Mouse (Mus musculus): Measurements from ENCODE around the gene Aco2.
"Not testable (repeated sequence)": the region's sequence is repeated elsewhere in the genome, so short reads cannot be mapped to it uniquely, and the experiment has no call there.

The Aco2 gene

GRCm38 (mm10) chr15:81882348-81882747 is 10.2 kb downstream of the Aco2 start:
- no peaks in the 10 kb centered on the region for H3K36me3 ChIP-seq (ENCODE audit: control insufficient read depth, insufficient read depth, low read length, poor library complexity, severe bottlenecking)
- no peak for DNase-seq (ENCODE audit: low read depth, low spot score)
- H3K27me3 ChIP-seq (ENCODE audit: control insufficient read depth, insufficient read depth, low read length, poor library complexity, severe bottlenecking): no peaks in the 10 kb centered on the region

- no peaks in the 10 kb centered on the region for H3K27me3 ChIP-seq (ENCODE audit: control insufficient read depth, insufficient read depth, low read length, poor library complexity, severe bottlenecking)
- no peak for DNase-seq (ENCODE audit: low read depth, low spot score)
- peaks cover 2% of the 10 kb centered on the region for H3K36me3 ChIP-seq (ENCODE audit: control insufficient read depth, insufficient read depth, low read length, poor library complexity, severe bottlenecking)
Measured at GRCm38 (mm10) chr15:81885418-81885934, 13.4 kb downstream of the Aco2 start.

- Histone ChIP-seq H3K27me3 (ENCODE audit: control insufficient read depth, insufficient read depth, low read length, poor library complexity, severe bottlenecking) (no peaks in the 10 kb centered on the region), H3K36me3 (ENCODE audit: control insufficient read depth, insufficient read depth, low read length, poor library complexity, severe bottlenecking) (peaks cover 2% of the 10 kb centered on the region)
Measured at GRCm38 (mm10) chr15:81886795-81887550, 14.9 kb downstream of the Aco2 start.

DNA sequence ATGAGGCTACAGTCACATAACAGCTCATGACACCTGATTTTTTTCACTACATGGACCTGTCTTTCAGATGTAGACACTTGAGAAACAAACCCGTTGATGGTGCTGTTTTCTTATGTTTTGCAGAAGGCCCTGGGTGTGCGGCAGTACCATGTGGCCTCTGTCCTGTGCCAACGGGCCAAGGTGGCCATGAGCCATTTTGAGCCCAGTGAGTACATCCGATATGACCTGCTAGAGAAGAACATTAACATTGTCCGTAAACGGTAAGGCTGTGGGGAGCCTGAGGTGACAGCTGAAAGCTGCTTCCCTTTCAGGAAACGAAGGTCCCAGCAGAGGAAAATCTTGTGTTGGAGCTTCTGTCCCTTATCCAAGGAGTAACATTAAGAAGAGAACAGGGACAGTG is 17.1 kb downstream of the Aco2 start:
- Histone ChIP-seq H3K36me3 (ENCODE audit: control insufficient read depth, insufficient read depth, low read length, poor library complexity, severe bottlenecking) (peaks cover 2% of the 10 kb centered on the region), H3K27me3 (ENCODE audit: control insufficient read depth, insufficient read depth, low read length, poor library complexity, severe bottlenecking) (no peaks in the 10 kb centered on the region)
- DNase-seq (ENCODE audit: low read depth, low spot score): no peak

More at GRCm38 (mm10) chr15:81886795-81887550, 14.9 kb downstream of the Aco2 start:
- no peak for DNase-seq (ENCODE audit: low read depth, low spot score)

DNA sequence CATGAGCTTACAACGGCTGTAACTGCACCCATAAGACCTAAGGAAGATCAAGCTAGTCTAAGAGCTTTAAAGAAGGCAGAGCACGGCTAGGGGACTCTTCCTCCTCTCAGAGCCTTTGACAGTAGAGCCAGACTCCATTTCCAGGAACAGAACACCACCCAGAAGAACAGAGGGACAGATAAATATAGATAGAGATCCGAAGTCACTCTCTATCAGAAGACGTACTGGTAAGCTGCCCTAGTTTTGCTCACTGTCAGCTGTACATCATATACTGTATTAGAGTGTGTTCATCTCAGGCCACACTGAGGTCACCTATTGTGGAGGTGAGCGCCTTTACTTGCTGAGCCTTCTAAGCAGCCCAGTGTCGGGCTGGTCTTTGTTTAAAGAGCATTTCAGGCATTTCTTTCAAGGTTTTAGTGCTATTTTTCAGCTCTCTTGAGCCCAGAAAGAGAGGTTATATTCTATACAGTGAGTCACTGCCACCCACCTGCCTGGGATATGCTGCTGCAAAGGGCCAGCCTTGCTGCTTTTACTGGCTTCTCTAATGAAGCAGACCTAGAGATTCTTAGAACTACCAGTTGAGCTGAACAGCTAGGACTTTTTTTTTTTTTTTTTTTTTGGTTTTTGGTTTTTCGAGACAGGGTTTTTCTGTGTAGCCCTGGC is 19.2 kb downstream of the Aco2 start:
- DNase-seq (ENCODE audit: low read depth, low spot score): no peak
- H3K27me3 ChIP-seq (ENCODE audit: control insufficient read depth, insufficient read depth, low read length, poor library complexity, severe bottlenecking): no peaks in the 10 kb centered on the region
- H3K36me3 ChIP-seq (ENCODE audit: control insufficient read depth, insufficient read depth, low read length, poor library complexity, severe bottlenecking): peaks cover 4% of the 10 kb centered on the region

GRCm38 (mm10) chr15:81891822-81892580 is 19.9 kb downstream of the Aco2 start:
- no peaks in the 10 kb centered on the region for H3K27me3 ChIP-seq (ENCODE audit: control insufficient read depth, insufficient read depth, low read length, poor library complexity, severe bottlenecking)
- DNase-seq (ENCODE audit: low read depth, low spot score): no peak
- peaks cover 4% of the 10 kb centered on the region for H3K36me3 ChIP-seq (ENCODE audit: control insufficient read depth, insufficient read depth, low read length, poor library complexity, severe bottlenecking)

- no peak for DNase-seq (ENCODE audit: low read depth, low spot score)
- Histone ChIP-seq H3K27me3 (ENCODE audit: control insufficient read depth, insufficient read depth, low read length, poor library complexity, severe bottlenecking) (no peaks in the 10 kb centered on the region), H3K36me3 (ENCODE audit: control insufficient read depth, insufficient read depth, low read length, poor library complexity, severe bottlenecking) (peaks cover 4% of the 10 kb centered on the region)
Measured at GRCm38 (mm10) chr15:81894002-81894401, 21.9 kb downstream of the Aco2 start.

GRCm38 (mm10) chr15:81896407-81896806 is 24.3 kb downstream of the Aco2 start:
- Histone ChIP-seq H3K27me3 (ENCODE audit: control insufficient read depth, insufficient read depth, low read length, poor library complexity, severe bottlenecking) (no peaks in the 10 kb centered on the region), H3K36me3 (ENCODE audit: control insufficient read depth, insufficient read depth, low read length, poor library complexity, severe bottlenecking) (peaks cover 5% of the 10 kb centered on the region)
- DNase-seq (ENCODE audit: low read depth, low spot score): no peak

DNA sequence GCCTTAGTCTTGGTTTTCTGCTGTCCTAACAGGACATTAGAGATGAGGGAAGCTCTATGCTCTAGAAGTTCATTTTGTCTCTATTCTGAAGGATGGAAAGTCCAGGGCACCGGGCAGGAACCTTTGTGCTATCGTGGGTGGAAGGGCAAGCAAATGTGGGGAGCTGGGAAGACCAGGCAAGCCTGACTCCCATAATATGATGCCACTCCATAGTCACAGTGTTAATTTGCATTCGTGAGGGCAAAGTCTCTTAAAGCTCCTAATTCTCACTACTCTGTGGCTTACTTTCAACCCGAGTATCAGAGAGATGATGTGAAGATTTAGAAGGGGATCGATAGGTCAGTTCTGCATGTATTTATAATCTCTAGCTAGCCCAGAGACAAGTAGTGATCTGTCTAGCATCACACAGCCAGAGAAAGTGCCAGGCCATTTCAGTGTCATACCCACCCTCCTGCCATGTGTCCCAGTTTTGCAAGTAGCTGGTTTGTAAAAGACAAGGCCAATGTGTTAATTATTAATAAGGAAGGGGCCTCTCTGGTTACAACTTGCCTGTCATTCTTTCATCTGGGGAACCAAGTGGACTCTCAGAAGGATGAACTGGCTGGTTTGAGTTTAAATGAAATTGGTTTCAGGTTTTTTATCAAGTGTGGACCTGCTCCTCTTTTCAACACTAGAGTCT is 25.6 kb downstream of the Aco2 start:
- no peaks in the 10 kb centered on the region for H3K27me3 ChIP-seq (ENCODE audit: control insufficient read depth, insufficient read depth, low read length, poor library complexity, severe bottlenecking)
- no peak for DNase-seq (ENCODE audit: low read depth, low spot score)

GRCm38 (mm10) chr15:81898751-81899150 is 26.6 kb downstream of the Aco2 start:
- no peak for DNase-seq (ENCODE audit: low read depth, low spot score)
- H3K36me3 ChIP-seq (ENCODE audit: control insufficient read depth, insufficient read depth, low read length, poor library complexity, severe bottlenecking): peaks cover 5% of the 10 kb centered on the region

More for the DNA sequence above, 25.6 kb downstream of the Aco2 start:
- H3K36me3 ChIP-seq (ENCODE audit: control insufficient read depth, insufficient read depth, low read length, poor library complexity, severe bottlenecking): peaks cover 5% of the 10 kb centered on the region

GRCm38 (mm10) chr15:81904939-81905338 is 32.8 kb downstream of the Aco2 start:
- Histone ChIP-seq H3K36me3 (ENCODE audit: control insufficient read depth, insufficient read depth, low read length, poor library complexity, severe bottlenecking) (peaks cover 7% of the 10 kb centered on the region), H3K27me3 (ENCODE audit: control insufficient read depth, insufficient read depth, low read length, poor library complexity, severe bottlenecking) (no peaks in the 10 kb centered on the region)
- DNase-seq (ENCODE audit: low read depth, low spot score): peak; percentile 82

More at GRCm38 (mm10) chr15:81898751-81899150, 26.6 kb downstream of the Aco2 start:
- H3K27me3 ChIP-seq (ENCODE audit: control insufficient read depth, insufficient read depth, low read length, poor library complexity, severe bottlenecking): no peaks in the 10 kb centered on the region

DNA sequence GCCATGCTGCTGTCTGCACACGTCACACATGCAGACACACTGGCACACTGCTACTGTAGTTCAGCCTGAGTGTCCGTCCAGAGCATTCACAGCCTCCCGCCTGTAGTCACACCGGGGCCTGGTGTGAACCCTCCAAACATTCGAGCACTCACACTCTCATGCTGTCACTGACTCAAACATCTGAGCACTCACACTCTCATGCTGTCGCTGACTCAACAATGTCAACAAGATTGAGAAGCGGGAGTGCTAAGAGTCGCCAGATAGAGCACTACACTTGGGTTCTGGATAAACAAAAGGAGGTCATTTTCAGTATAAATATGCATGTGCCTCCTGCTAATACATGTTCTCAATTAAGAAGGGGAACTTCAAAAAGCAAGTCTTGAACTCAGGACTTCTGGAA is 35.8 kb downstream of the Aco2 start:
- DNase-seq (ENCODE audit: low read depth, low spot score): no peak
- Histone ChIP-seq H3K36me3 (ENCODE audit: control insufficient read depth, insufficient read depth, low read length, poor library complexity, severe bottlenecking) (peaks cover 6% of the 10 kb centered on the region), H3K27me3 (ENCODE audit: control insufficient read depth, insufficient read depth, low read length, poor library complexity, severe bottlenecking) (no peaks in the 10 kb centered on the region)

DNA sequence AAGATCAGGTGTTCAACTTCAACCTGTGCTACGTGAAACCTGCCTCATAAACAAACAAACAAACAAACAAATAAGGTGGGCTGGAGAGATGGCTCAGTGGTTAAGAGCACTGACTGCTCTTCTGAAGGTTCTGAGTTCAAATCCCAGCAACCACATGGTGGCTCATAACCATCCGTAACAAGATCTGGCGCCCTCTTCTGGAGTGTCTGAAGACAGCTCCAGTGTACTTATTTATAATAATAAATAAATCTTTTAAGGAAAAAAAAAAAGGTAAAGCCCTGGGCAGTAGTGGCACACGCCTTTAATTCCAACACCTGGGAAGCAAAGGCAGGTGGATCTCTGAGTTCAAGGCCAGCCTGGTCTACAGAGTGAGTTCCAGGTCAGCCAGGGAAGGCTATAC is 36.7 kb downstream of the Aco2 start:
- not testable (repeated sequence) for H3K36me3 ChIP-seq (ENCODE audit: control insufficient read depth, insufficient read depth, low read length, poor library complexity, severe bottlenecking); H3K27me3 ChIP-seq (ENCODE audit: control insufficient read depth, insufficient read depth, low read length, poor library complexity, severe bottlenecking); DNase-seq (ENCODE audit: low read depth, low spot score)

- H3K27me3 ChIP-seq (ENCODE audit: control insufficient read depth, insufficient read depth, low read length, poor library complexity, severe bottlenecking): no peaks in the 10 kb centered on the region
- peaks cover 2% of the 10 kb centered on the region; the same call in 1 of the 2 replicates for H3K36me3 ChIP-seq (ENCODE audit: control insufficient read depth, insufficient read depth, low read length, poor library complexity, severe bottlenecking)
- DNase-seq (ENCODE audit: low read depth, low spot score): no peak
Measured at GRCm38 (mm10) chr15:81912498-81912897, 40.4 kb downstream of the Aco2 start.
